Mouse (Mus musculus): Measurements from ENCODE around the gene Gck. TPM values are rescaled to one million over a fixed set of nuclear protein-coding genes. Genes with fewer than 3 reads are reported as not detected.

Gene Gck
- polyA plus RNA-seq (2014; fragmentation: Nextera tagmentation; extraction: Ambion mirVana) = 1.5 and 1.8 TPM in 2 replicates

DNA sequence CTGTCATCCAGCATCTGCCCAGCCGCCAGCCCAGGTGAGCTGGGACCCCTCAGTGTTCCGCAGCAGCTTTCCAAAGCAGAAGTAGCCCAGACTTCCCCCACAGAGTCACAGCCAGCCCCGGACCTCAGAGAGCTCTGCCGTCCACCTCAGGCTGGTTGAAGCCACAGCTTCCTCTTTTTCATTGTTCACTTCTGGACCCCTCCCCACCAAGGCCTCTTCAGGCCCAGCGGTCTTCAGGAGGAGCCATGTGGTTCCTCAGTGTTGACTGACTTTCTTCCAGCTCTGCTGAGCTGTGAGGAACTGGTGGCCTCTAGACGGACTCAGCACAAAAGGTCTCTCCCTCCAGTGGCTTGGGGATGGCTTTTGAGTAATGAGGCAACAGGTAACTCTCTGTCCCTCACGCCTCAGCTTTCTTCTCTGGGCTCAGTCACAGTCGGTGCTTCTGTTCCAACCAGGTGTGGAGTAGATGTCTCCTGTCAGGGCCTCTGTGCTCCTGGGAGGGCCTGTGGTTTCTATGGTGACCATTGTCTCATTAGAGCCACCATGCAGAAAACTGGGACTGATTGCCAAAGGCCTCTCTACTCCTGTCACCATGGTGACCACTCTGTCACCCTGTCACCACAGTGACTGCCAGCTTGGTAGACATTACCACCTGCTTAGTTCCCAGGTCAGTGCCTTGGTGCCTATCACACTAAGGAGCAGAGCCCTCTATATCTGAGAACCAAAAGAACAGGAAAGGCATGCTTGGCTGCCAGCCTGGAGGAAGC lies at the start of gene Gck:
Gene Gck (minus strand): TSS at position 496 of the 767 bp plus-strand sequence.
- Histone ChIP-seq H3K4me2 (no peak within 1 kb of the TSS), H3K27me3 (ENCODE audit: control insufficient read depth, insufficient read depth, low read length) (no peaks in the 10 kb centered on the region), H3K27ac (ENCODE audit: low read depth, low read length) (no peak within 1 kb of the TSS), H3K4me3 (ENCODE audit: low read depth, low read length) (no peak within 1 kb of the TSS), H3K9ac (ENCODE audit: low read length) (no peak within 1 kb of the TSS), H3K9me3 (ENCODE audit: control insufficient read depth, low read length) (no peaks in the 10 kb centered on the region), H3K36me3 (ENCODE audit: control insufficient read depth, insufficient read depth, low read length) (no peaks in the 10 kb centered on the region), H3K4me1 (ENCODE audit: control insufficient read depth, insufficient read depth, low read length) (peaks cover 5% of the 10 kb centered on the region; the same call in 1 of the 2 replicates)
- WGBS = 67% methylated on average over 8 of the region's 8 CpGs
- ATAC-seq (ENCODE audit: low FRiP score) (no peak), DNase-seq (ENCODE audit: low spot score, missing footprints) (no peak)

- Histone ChIP-seq H3K4me2 (no peak overlapping the region), H3K9me3 (ENCODE audit: control insufficient read depth, low read length) (no peaks in the 10 kb centered on the region), H3K4me1 (ENCODE audit: control insufficient read depth, insufficient read depth, low read length) (peaks cover 11% of the 10 kb centered on the region), H3K9ac (ENCODE audit: low read length) (no peak overlapping the region), H3K27ac (ENCODE audit: low read depth, low read length) (no peak overlapping the region), H3K4me3 (ENCODE audit: low read depth, low read length) (no peak overlapping the region), H3K27me3 (ENCODE audit: control insufficient read depth, insufficient read depth, low read length) (no peaks in the 10 kb centered on the region), H3K36me3 (ENCODE audit: control insufficient read depth, insufficient read depth, low read length) (no peaks in the 10 kb centered on the region)
- WGBS = 90% methylated on average over 2 of the region's 2 CpGs
- DNase-seq (ENCODE audit: low spot score, missing footprints) = no peak
- ATAC-seq (ENCODE audit: low FRiP score) = no peak
Observed at GRCm38 (mm10) chr11:5998472-5998871, 48.6 kb upstream of the Gck start.

- no peak overlapping the region for H3K9ac ChIP-seq (ENCODE audit: low read length)
Observed at GRCm38 (mm10) chr11:5995989-5996388, 46.1 kb upstream of the Gck start.

GRCm38 (mm10) chr11:5994880-5995279 lies 45.0 kb upstream of the Gck start:
- Histone ChIP-seq H3K4me3 (ENCODE audit: low read depth, low read length) (no peak overlapping the region), H3K9ac (ENCODE audit: low read length) (no peak overlapping the region), H3K4me2 (no peak overlapping the region), H3K27me3 (ENCODE audit: control insufficient read depth, insufficient read depth, low read length) (no peaks in the 10 kb centered on the region), H3K36me3 (ENCODE audit: control insufficient read depth, insufficient read depth, low read length) (no peaks in the 10 kb centered on the region), H3K4me1 (ENCODE audit: control insufficient read depth, insufficient read depth, low read length) (peaks cover 5% of the 10 kb centered on the region; the same call in 1 of the 2 replicates), H3K27ac (ENCODE audit: low read depth, low read length) (no peak overlapping the region), H3K9me3 (ENCODE audit: control insufficient read depth, low read length) (no peaks in the 10 kb centered on the region)
- no peak for ATAC-seq (ENCODE audit: low FRiP score)
- WGBS = 78% methylated on average over 3 of the region's 3 CpGs
- no peak for DNase-seq (ENCODE audit: low spot score, missing footprints)

More at GRCm38 (mm10) chr11:5995989-5996388, 46.1 kb upstream of the Gck start:
- H3K4me3 ChIP-seq (ENCODE audit: low read depth, low read length) = no peak overlapping the region
- no peak overlapping the region for H3K4me2 ChIP-seq
- H3K4me1 ChIP-seq (ENCODE audit: control insufficient read depth, insufficient read depth, low read length) = peaks cover 11% of the 10 kb centered on the region
- no peaks in the 10 kb centered on the region for H3K36me3 ChIP-seq (ENCODE audit: control insufficient read depth, insufficient read depth, low read length)
- no peak overlapping the region for H3K27ac ChIP-seq (ENCODE audit: low read depth, low read length)
- no peaks in the 10 kb centered on the region for H3K27me3 ChIP-seq (ENCODE audit: control insufficient read depth, insufficient read depth, low read length)
- ATAC-seq (ENCODE audit: low FRiP score) (peak; percentile 63), DNase-seq (ENCODE audit: low spot score, missing footprints) (peak; percentile 98)
- no peaks in the 10 kb centered on the region for H3K9me3 ChIP-seq (ENCODE audit: control insufficient read depth, low read length)
- 18% methylated on average over 8 of the region's 8 CpGs for WGBS

GRCm38 (mm10) chr11:5994212-5994611 lies 44.3 kb upstream of the Gck start:
- no peak overlapping the region for H3K9ac ChIP-seq (ENCODE audit: low read length)
- 96% methylated on average over 5 of the region's 5 CpGs for WGBS
- no peak overlapping the region for H3K4me3 ChIP-seq (ENCODE audit: low read depth, low read length)
- no peaks in the 10 kb centered on the region for H3K36me3 ChIP-seq (ENCODE audit: control insufficient read depth, insufficient read depth, low read length)
- no peaks in the 10 kb centered on the region for H3K27me3 ChIP-seq (ENCODE audit: control insufficient read depth, insufficient read depth, low read length)
- H3K4me2 ChIP-seq = no peak overlapping the region
- no peak for DNase-seq (ENCODE audit: low spot score, missing footprints)
- no peak for ATAC-seq (ENCODE audit: low FRiP score)
- H3K27ac ChIP-seq (ENCODE audit: low read depth, low read length) = no peak overlapping the region
- no peaks in the 10 kb centered on the region for H3K4me1 ChIP-seq (ENCODE audit: control insufficient read depth, insufficient read depth, low read length)
- no peaks in the 10 kb centered on the region for H3K9me3 ChIP-seq (ENCODE audit: control insufficient read depth, low read length)

DNA sequence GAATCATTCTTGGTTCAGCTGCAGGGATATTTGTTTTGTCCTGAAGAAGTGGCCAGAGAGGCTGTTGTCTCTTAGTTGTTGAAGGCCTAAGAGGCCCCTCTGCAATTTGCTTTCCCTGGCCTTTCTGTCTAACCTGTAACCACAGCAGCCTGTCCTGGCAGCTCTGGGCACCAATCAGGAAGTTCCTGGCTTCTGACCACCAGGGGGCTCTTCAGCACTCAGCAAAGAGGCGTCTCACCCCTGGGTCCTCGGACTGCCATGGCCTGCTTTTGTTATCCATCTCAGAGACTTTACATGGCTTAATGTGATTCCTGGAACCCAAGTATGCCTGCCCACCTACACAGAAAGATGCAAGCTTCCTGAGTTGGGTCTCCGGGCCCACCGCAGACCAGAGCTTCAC lies 41.0 kb upstream of the Gck start:
- ATAC-seq (ENCODE audit: low FRiP score) = peak; percentile 51; the same call in 1 of the 2 replicates

DNA sequence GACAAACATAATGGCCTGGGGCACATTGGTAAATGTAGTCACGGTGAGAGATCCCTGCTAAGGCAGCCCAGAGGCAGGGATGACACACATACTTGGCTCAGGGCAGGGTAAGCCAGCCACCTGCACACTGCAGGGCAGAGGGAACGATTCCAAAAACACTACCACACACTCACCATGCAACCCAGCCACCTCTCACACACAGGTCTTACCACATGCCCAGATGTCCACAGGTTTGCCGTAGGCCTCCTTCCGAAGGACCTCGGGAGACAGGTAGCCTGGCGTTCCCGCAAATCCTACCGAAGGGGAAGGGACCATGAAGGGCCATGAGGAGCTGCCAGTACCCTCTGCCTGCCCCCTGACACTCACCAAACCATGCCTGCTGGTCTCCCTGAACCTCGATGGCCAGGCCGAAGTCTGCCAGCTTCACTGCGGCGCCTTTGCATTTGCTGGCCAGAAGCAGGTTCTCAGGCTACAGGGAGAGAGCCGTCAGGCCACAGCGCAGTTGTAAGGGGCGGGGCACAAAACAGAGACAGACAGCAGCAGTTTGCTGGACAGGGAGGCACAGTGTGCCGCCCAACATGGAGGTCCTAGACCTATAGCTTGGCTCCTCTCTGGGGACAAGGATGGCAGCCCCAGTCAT lies 40.2 kb upstream of the Gck start:
- no peak overlapping the region for H3K9ac ChIP-seq (ENCODE audit: low read length)
- DNase-seq (ENCODE audit: low spot score, missing footprints) = no peak
- H3K27ac ChIP-seq (ENCODE audit: low read depth, low read length) = no peak overlapping the region
- no peak for ATAC-seq (ENCODE audit: low FRiP score)
- H3K4me1 ChIP-seq (ENCODE audit: control insufficient read depth, insufficient read depth, low read length) = no peaks in the 10 kb centered on the region
- WGBS = 88% methylated on average over 16 of the region's 16 CpGs
- H3K4me3 ChIP-seq (ENCODE audit: low read depth, low read length) = no peak overlapping the region
- H3K36me3 ChIP-seq (ENCODE audit: control insufficient read depth, insufficient read depth, low read length) = no peaks in the 10 kb centered on the region
- no peaks in the 10 kb centered on the region for H3K27me3 ChIP-seq (ENCODE audit: control insufficient read depth, insufficient read depth, low read length)
- no peaks in the 10 kb centered on the region for H3K9me3 ChIP-seq (ENCODE audit: control insufficient read depth, low read length)
- H3K4me2 ChIP-seq = no peak overlapping the region

More for the DNA sequence above, 41.0 kb upstream of the Gck start:
- H3K4me2 ChIP-seq = no peak overlapping the region
- H3K27ac ChIP-seq (ENCODE audit: low read depth, low read length) = no peak overlapping the region
- peak; percentile 92 for DNase-seq (ENCODE audit: low spot score, missing footprints)
- no peak overlapping the region for H3K4me3 ChIP-seq (ENCODE audit: low read depth, low read length)
- no peaks in the 10 kb centered on the region for H3K27me3 ChIP-seq (ENCODE audit: control insufficient read depth, insufficient read depth, low read length)
- no peaks in the 10 kb centered on the region for H3K4me1 ChIP-seq (ENCODE audit: control insufficient read depth, insufficient read depth, low read length)
- no peaks in the 10 kb centered on the region for H3K9me3 ChIP-seq (ENCODE audit: control insufficient read depth, low read length)
- no peak overlapping the region for H3K9ac ChIP-seq (ENCODE audit: low read length)
- H3K36me3 ChIP-seq (ENCODE audit: control insufficient read depth, insufficient read depth, low read length) = no peaks in the 10 kb centered on the region
- 41% methylated on average over 4 of the region's 4 CpGs for WGBS

GRCm38 (mm10) chr11:5988126-5988525 lies 38.2 kb upstream of the Gck start:
- no peaks in the 10 kb centered on the region for H3K27me3 ChIP-seq (ENCODE audit: control insufficient read depth, insufficient read depth, low read length)
- no peak overlapping the region for H3K4me2 ChIP-seq
- ATAC-seq (ENCODE audit: low FRiP score) = no peak
- H3K4me1 ChIP-seq (ENCODE audit: control insufficient read depth, insufficient read depth, low read length) = no peaks in the 10 kb centered on the region
- WGBS = 80% methylated on average over 10 of the region's 10 CpGs
- DNase-seq (ENCODE audit: low spot score, missing footprints) = peak; percentile 35
- H3K36me3 ChIP-seq (ENCODE audit: control insufficient read depth, insufficient read depth, low read length) = no peaks in the 10 kb centered on the region
- no peak overlapping the region for H3K27ac ChIP-seq (ENCODE audit: low read depth, low read length)
- no peak overlapping the region for H3K4me3 ChIP-seq (ENCODE audit: low read depth, low read length)
- H3K9me3 ChIP-seq (ENCODE audit: control insufficient read depth, low read length) = no peaks in the 10 kb centered on the region
- no peak overlapping the region for H3K9ac ChIP-seq (ENCODE audit: low read length)

GRCm38 (mm10) chr11:5983629-5984028 lies 33.7 kb upstream of the Gck start:
- no peaks in the 10 kb centered on the region for H3K36me3 ChIP-seq (ENCODE audit: control insufficient read depth, insufficient read depth, low read length)
- no peak overlapping the region for H3K27ac ChIP-seq (ENCODE audit: low read depth, low read length)
- no peaks in the 10 kb centered on the region for H3K4me1 ChIP-seq (ENCODE audit: control insufficient read depth, insufficient read depth, low read length)
- no peak overlapping the region for H3K4me2 ChIP-seq
- DNase-seq (ENCODE audit: low spot score, missing footprints) (peak; percentile 26), ATAC-seq (ENCODE audit: low FRiP score) (no peak)
- no peaks in the 10 kb centered on the region for H3K9me3 ChIP-seq (ENCODE audit: control insufficient read depth, low read length)
- 88% methylated on average over 5 of the region's 5 CpGs for WGBS
- no peak overlapping the region for H3K4me3 ChIP-seq (ENCODE audit: low read depth, low read length)
- H3K27me3 ChIP-seq (ENCODE audit: control insufficient read depth, insufficient read depth, low read length) = no peaks in the 10 kb centered on the region
- no peak overlapping the region for H3K9ac ChIP-seq (ENCODE audit: low read length)
